22 mouse cellular contexts compared by ENCODE assay signal in genomic region chr19:56476546-56476945, GRCm38 (mm10). TPM values are rescaled to one million over a fixed set of nuclear protein-coding genes. Genes with fewer than 3 reads are reported as not detected.
DNase-seq lines count a peak whose midpoint lies in the region; ATAC-seq and TF ChIP-seq lines count a peak whose summit lies in the region.
"Had no signal": no experiment of that assay in that cellular context is flagged by ENCODE, and none has a peak within 500 bp of the region (broad histone marks: within the 10 kb centered on the region; RNA-seq: fewer than 3 reads in every experiment).

No protein-coding gene starts in this region.

- no peak overlapping the region for H3K9ac ChIP-seq in forebrain, embryonic 15.5 days (replicated peaks)
- H3K9ac ChIP-seq: heart, embryonic 13.5 days; intestine, embryonic 15.5 days had no signal

- no peak for ATAC-seq in megakaryocyte, adult 5-6 weeks (ENCODE audit: poor library complexity, severe bottlenecking)
- ATAC-seq in forebrain, embryonic 15.5 days (replicated peaks) = peak; percentile 76
- ATAC-seq: intestine, embryonic 15.5 days; Patski had no signal

- WGBS in forebrain, embryonic 15.5 days = 1% methylated on average over 2 of the region's 2 CpGs

- peaks cover 41% of the 10 kb centered on the region for H3K4me1 ChIP-seq in megakaryocyte, embryonic 14.5 days
- H3K4me1 ChIP-seq in forebrain, embryonic 15.5 days = peaks cover 26% of the 10 kb centered on the region
- H3K4me1 ChIP-seq: intestine, embryonic 15.5 days had no signal

- TF ChIP-seq POLR2A in brain, embryonic 14.5 days (IDR thresholded peaks at IDR 0.05; ENCODE audit: borderline replicate concordance, extremely low read depth, insufficient read depth, insufficient read length, poor library complexity, severe bottlenecking) = no peak

- H3K4me3 ChIP-seq in megakaryocyte, embryonic 14.5 days (replicated peaks) = peak overlapping the region; percentile 24
- H3K4me3 ChIP-seq in forebrain, embryonic 15.5 days = no peak overlapping the region
- H3K4me3 ChIP-seq: heart, embryonic 13.5 days; intestine, embryonic 15.5 days; left cerebral cortex, adult 2 months; limb, embryonic 10.5 days; myocyte had no signal

- H3K27ac ChIP-seq in forebrain, embryonic 15.5 days (replicated peaks) = peak overlapping the region; percentile 6; the same call in 1 of the 2 replicates
- H3K27ac ChIP-seq: heart, embryonic 13.5 days; intestine, embryonic 15.5 days; left cerebral cortex, adult 2 months; limb, embryonic 10.5 days; stomach, postnatal 0 days had no signal

- no peaks in the 10 kb centered on the region for H3K9me3 ChIP-seq in megakaryocyte, embryonic 14.5 days
- no peaks in the 10 kb centered on the region for H3K9me3 ChIP-seq in forebrain, embryonic 15.5 days
- H3K9me3 ChIP-seq: heart, embryonic 13.5 days; intestine, embryonic 15.5 days; limb, embryonic 10.5 days had no signal

- peak; percentile 93 for DNase-seq in brain, embryonic 14.5 days (ENCODE audit: low read depth)
- peak; percentile 21 for DNase-seq in retina, embryonic 14.5 days (ENCODE audit: low spot score)
- DNase-seq in lung, adult 18-20 months = no peak
- DNase-seq in ovary, postnatal 14 days (ENCODE audit: low spot score) = no peak
- DNase-seq: adrenal gland, adult 8-10 months; cerebellum, postnatal 14 days; heart, adult 11 months; kidney, adult 9 months; kidney, postnatal 25 days; lung, adult 2 months; thymus, postnatal 14 days had no signal

- H3K27me3 ChIP-seq in megakaryocyte, embryonic 14.5 days (replicated peaks) = peaks cover 45% of the 10 kb centered on the region
- no peaks in the 10 kb centered on the region for H3K27me3 ChIP-seq in forebrain, embryonic 15.5 days
- H3K27me3 ChIP-seq: intestine, embryonic 15.5 days; Patski had no signal

- no peak for TF ChIP-seq CTCF in brain, embryonic 14.5 days (IDR thresholded peaks at IDR 0.05; ENCODE audit: borderline replicate concordance, extremely low read depth, insufficient read depth, insufficient read length)

- H3K4me2 ChIP-seq in forebrain, embryonic 15.5 days (replicated peaks) = no peak overlapping the region
- H3K4me2 ChIP-seq: heart, embryonic 13.5 days; intestine, embryonic 15.5 days had no signal

- H3K36me3 ChIP-seq in megakaryocyte, embryonic 14.5 days (replicated peaks; ENCODE audit: low read length) = no peaks in the 10 kb centered on the region
- H3K36me3 ChIP-seq in forebrain, embryonic 15.5 days = no peaks in the 10 kb centered on the region
- H3K36me3 ChIP-seq: heart, embryonic 13.5 days; intestine, embryonic 15.5 days; limb, embryonic 10.5 days had no signal

RNA-seq across cellular contexts. Expression of gene Plekhs1, which starts 15.1 kb away (rescaled TPM):
- not detected in 2 replicates for polyA plus RNA-seq in megakaryocyte, embryonic 14.5 days (2012; ENCODE audit: insufficient read depth, low replicate concordance)
- 0.14 TPM in 1 of 2 replicates, not detected in the other for total RNA-seq in megakaryocyte, adult 5-6 weeks (2015)
- total RNA-seq in megakaryocyte, adult 5-6 weeks (2017) = 0.07 TPM in 1 of 2 replicates, not detected in the other
- polyA plus RNA-seq in brain, embryonic 14.5 days (2012; rRNA removed) = 0.12 and 0.18 TPM in 2 replicates
- polyA plus RNA-seq in forebrain, embryonic 15.5 days (2015; fragmentation: Nextera tagmentation; extraction: Ambion mirVana) = 0.17 TPM in 1 of 2 replicates, not detected in the other
- total RNA-seq: liver, adult 2 months had no signal
- polyA plus RNA-seq: heart, embryonic 13.5 days had no signal

Comparison
In these comparisons a context has a peak if more than half of its experiments do, and no peak if none do; other contexts are left out.
1. DNase-seq: peak in brain, embryonic 14.5 days (single experiment) and retina, embryonic 14.5 days (single experiment); none in lung, adult 18-20 months (0 of 2) and ovary, postnatal 14 days (single experiment).